Mouse (Mus musculus): ENCODE data around the gene Nphs1.
"Not testable (repeated sequence)": the region's sequence is repeated elsewhere in the genome, so short reads cannot be mapped to it uniquely, and the experiment has no call there.

The Nphs1 gene

GRCm38 (mm10) chr7:30477415-30478381 lies 19.6 kb downstream of the Nphs1 start:
- in situ Hi-C loops (cut with MboI; ENCODE audit: unreplicated experiment in 2 of 2), result loop anchor here (5.0 to 10.0 kb wide), 2 partner anchors 35 to 133 kb away; no protein-coding TSS in a partner anchor

GRCm38 (mm10) chr7:30484250-30484649 lies 26.1 kb downstream of the Nphs1 start:
- in situ Hi-C loops (cut with MboI; ENCODE audit: unreplicated experiment in 2 of 2), result no loop called here

- in situ Hi-C loops (cut with MboI; ENCODE audit: unreplicated experiment in 2 of 2), result loop anchor here (5.0 to 10.0 kb wide), 5 partner anchors 46 to 127 kb away; partner anchors contain the start of genes Aplp1 (in 1 of the 2) and Lin37 (in 1 of the 2)
These were observed 32.3 kb downstream of the Nphs1 start for GRCm38 (mm10) chr7:30490251-30490956.

- in situ Hi-C loops (cut with MboI; ENCODE audit: unreplicated experiment in 2 of 2), result loop anchor here (5.0 to 10.0 kb wide), 5 partner anchors 46 to 126 kb away; partner anchors contain the start of genes Aplp1 (in 1 of the 2) and Lin37 (in 1 of the 2)
These were observed 32.8 kb downstream of the Nphs1 start for GRCm38 (mm10) chr7:30490957-30491307.

- in situ Hi-C loops (cut with MboI; ENCODE audit: unreplicated experiment in 2 of 2), result loop anchor here (5.0 to 10.0 kb wide), 5 partner anchors 48 to 125 kb away; partner anchors contain the start of genes Aplp1 (in 1 of the 2) and Lin37 (in 1 of the 2)
These were observed 34.6 kb downstream of the Nphs1 start for GRCm38 (mm10) chr7:30492765-30493164.

GRCm38 (mm10) chr7:30493401-30493931 lies 35.4 kb downstream of the Nphs1 start, which contains the start of gene Prodh2:
TSS of gene Prodh2 (plus strand) at chr7:30493622.
- in situ Hi-C loops (cut with MboI; ENCODE audit: unreplicated experiment in 2 of 2), result loop anchor here (5.0 to 10.0 kb wide), 5 partner anchors 49 to 124 kb away; partner anchors contain the start of genes Aplp1 (in 1 of the 2) and Lin37 (in 1 of the 2)

GRCm38 (mm10) chr7:30495506-30496042 lies 37.5 kb downstream of the Nphs1 start:
- in situ Hi-C loops (cut with MboI; ENCODE audit: unreplicated experiment in 2 of 2), result loop anchor here in 1 of 2 experiments (10.0 kb wide), 1 partner anchor 51 kb away; the partner anchor contains the start of gene Aplp1

GRCm38 (mm10) chr7:30501159-30501558 lies 43.0 kb downstream of the Nphs1 start:
- in situ Hi-C loops (cut with MboI; ENCODE audit: unreplicated experiment in 2 of 2), result not testable (repeated sequence)

- in situ Hi-C loops (cut with MboI; ENCODE audit: unreplicated experiment in 2 of 2), result no loop called here
These were observed 49.9 kb downstream of the Nphs1 start for GRCm38 (mm10) chr7:30508061-30508460.

- in situ Hi-C loops (cut with MboI; ENCODE audit: unreplicated experiment in 2 of 2), result no loop called here
These were observed 57.1 kb downstream of the Nphs1 start for GRCm38 (mm10) chr7:30515003-30515760.

- in situ Hi-C loops (cut with MboI; ENCODE audit: unreplicated experiment in 2 of 2), result no loop called here
These were observed 60.2 kb downstream of the Nphs1 start for GRCm38 (mm10) chr7:30518325-30518724.

GRCm38 (mm10) chr7:30520396-30520795 lies 62.3 kb downstream of the Nphs1 start:
- in situ Hi-C loops (cut with MboI; ENCODE audit: unreplicated experiment in 2 of 2), result no loop called here

GRCm38 (mm10) chr7:30520856-30521255 lies 62.7 kb downstream of the Nphs1 start:
- in situ Hi-C loops (cut with MboI; ENCODE audit: unreplicated experiment in 2 of 2), result no loop called here

GRCm38 (mm10) chr7:30522871-30523270 lies 64.8 kb downstream of the Nphs1 start:
- in situ Hi-C loops (cut with MboI; ENCODE audit: unreplicated experiment in 2 of 2), result no loop called here

- in situ Hi-C loops (cut with MboI; ENCODE audit: unreplicated experiment in 2 of 2), result no loop called here
These were observed 66.4 kb downstream of the Nphs1 start for GRCm38 (mm10) chr7:30524487-30524886.

GRCm38 (mm10) chr7:30525954-30526353 lies 67.8 kb downstream of the Nphs1 start:
- in situ Hi-C loops (cut with MboI; ENCODE audit: unreplicated experiment in 2 of 2), result no loop called here

GRCm38 (mm10) chr7:30526399-30526798 lies 68.3 kb downstream of the Nphs1 start:
- in situ Hi-C loops (cut with MboI; ENCODE audit: unreplicated experiment in 2 of 2), result no loop called here

- in situ Hi-C loops (cut with MboI; ENCODE audit: unreplicated experiment in 2 of 2), result no loop called here
These were observed 68.9 kb downstream of the Nphs1 start for GRCm38 (mm10) chr7:30526981-30527380.

GRCm38 (mm10) chr7:30531291-30531815 lies 73.2 kb downstream of the Nphs1 start:
- in situ Hi-C loops (cut with MboI; ENCODE audit: unreplicated experiment in 2 of 2), result no loop called here

Measured in v-Abl transformed pro-B cells (cell line).